Mouse (Mus musculus) erythroblast, embryonic 14.5 days (primary cell): Measurements from ENCODE around the gene Srbd1.

Source experiments
- GATA1 ChIP-seq: IDR thresholded peaks from 2 replicates; pipeline ENCODE4 v1.6.1; 2012; ENCODE audit warnings: low read length, inconsistent platforms, mixed read lengths
- TAL1 ChIP-seq: IDR thresholded peaks from 3 replicates; pipeline ENCODE4 v1.6.1; 2012; ENCODE audit warnings: low read length, inconsistent platforms, mixed read lengths

DNA sequence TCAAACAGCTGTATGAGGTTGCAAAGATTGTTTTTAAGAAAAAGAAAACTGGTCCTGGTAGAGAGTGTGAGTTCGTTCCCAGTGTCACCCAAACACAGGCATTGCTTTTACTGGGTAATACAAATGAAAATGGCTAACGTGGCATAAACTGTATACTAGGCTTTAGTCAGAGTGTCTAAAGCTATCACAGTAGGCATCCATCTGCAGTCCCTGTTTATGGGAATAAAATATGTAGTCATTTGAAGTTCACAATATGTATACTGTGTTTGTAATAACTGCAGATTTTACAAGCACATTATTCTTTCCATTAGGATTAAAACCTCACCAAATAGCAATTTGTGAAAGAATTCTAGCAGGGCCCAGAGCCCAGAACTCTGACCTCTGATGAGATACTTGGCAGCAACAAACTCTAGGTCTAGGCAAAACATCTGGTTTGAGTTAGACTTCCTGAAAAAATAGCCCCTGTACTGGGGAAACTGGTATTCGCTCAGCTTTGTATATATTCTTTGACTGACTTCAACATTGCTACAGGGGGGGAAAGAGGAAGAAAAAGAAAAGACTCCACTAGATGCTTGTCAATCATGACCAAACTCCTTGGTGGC is 112.8 kb downstream of the Srbd1 start:
- TF ChIP-seq TAL1 (no peak), GATA1 (no peak)
